Mouse (Mus musculus): Measurements from ENCODE around the gene Cdc42ep5.

DNA sequence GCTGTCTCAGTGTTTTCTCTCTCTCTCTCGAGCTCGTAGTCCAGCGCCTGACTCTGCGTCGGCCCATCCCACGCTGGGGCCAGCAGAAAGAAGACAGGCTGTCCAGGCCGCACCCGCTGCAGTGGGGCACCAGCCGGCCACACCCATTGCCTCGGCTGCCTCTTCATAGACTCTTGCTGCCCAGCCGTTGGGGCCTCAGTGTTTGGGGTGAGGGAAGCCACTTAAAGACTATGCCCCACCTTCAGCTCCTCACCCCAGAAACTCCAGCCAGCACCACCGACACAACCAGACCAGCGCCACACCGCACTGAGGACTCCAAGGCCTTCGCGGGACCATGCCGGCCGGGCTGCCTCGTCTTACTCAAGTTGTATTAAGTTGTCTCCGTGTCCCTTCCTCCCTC is 17.3 kb downstream of the Cdc42ep5 start:
- TF ChIP-seq CTCF (IDR thresholded peaks at IDR 0.05; ENCODE audit: low read depth, low read length) (no peak), GATA1 (IDR thresholded peaks at IDR 0.05; ENCODE audit: borderline replicate concordance, low read length) (no peak), POLR2AphosphoS5 (IDR thresholded peaks at IDR 0.05; ENCODE audit: insufficient replicate concordance, low read depth, low read length) (no peak), TAL1 (conservative IDR thresholded peaks at IDR 0.05; ENCODE audit: low read depth, low read length) (no peak)

Measured in G1E (cell line).